Comparison of ENCODE assay signal across 1 mouse cellular context in the genomic region with DNA sequence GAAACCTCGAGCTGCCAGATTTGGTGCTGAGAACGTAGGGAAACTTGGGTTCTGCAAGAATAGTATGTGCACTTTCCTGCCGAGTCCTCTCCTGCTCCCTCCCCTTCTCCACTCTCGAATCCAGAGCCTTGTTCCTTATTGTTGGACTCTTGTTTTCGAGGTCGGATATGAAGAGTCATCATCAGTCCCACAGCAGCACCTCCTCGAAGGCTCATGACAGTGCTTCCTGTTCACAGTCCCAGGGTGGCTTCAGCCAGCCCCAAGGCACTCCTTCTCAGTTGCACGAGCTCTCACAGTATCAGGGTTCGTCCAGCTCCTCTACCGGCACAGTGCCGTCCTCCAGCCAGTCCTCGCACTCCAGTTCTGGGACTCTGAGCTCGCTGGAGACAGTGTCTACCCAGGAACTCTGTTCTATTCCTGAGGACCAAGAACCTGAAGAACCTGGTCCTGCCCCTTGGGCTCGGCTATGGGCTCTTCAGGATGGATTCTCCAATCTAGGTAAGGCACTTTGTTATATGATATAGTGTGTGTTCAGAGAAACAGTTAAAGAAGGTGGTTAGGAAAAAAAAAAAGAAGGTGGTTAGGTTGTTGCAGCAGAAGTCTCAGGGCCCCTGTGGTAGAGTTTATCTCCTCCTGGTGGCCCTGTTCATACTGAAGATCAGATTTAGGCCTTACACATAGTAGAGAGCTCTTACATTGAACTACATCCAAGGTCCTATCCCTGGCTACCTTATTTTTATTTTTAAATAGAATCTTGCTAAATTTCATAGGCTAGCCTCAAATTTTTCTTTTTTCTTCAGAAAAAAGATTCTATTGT.
TF ChIP-seq lines count a peak whose summit lies in the region.

No protein-coding gene starts in this region.

TF ChIP-seq in ES-E14, 5 proteins besides CTCF, POLR2A, EP300 and RAD21:
- no peak for TF ChIP-seq HCFC1 (IDR thresholded peaks at IDR 0.05; ENCODE audit: borderline replicate concordance, insufficient read depth, low read length)
- no peak for TF ChIP-seq MAFK (IDR thresholded peaks at IDR 0.05; ENCODE audit: insufficient read depth, low read depth, low read length)
- no peak for TF ChIP-seq ZC3H11A (IDR thresholded peaks at IDR 0.05; ENCODE audit: borderline replicate concordance, low read depth, low read length)
- no peak for TF ChIP-seq CHD2 (IDR thresholded peaks at IDR 0.05; ENCODE audit: low read depth, low read length)
- TF ChIP-seq ZNF384 (IDR thresholded peaks at IDR 0.05; ENCODE audit: low read depth, low read length) = no peak
